Mouse (Mus musculus): ENCODE results near the gene Ldb2.

The Ldb2 gene

DNA sequence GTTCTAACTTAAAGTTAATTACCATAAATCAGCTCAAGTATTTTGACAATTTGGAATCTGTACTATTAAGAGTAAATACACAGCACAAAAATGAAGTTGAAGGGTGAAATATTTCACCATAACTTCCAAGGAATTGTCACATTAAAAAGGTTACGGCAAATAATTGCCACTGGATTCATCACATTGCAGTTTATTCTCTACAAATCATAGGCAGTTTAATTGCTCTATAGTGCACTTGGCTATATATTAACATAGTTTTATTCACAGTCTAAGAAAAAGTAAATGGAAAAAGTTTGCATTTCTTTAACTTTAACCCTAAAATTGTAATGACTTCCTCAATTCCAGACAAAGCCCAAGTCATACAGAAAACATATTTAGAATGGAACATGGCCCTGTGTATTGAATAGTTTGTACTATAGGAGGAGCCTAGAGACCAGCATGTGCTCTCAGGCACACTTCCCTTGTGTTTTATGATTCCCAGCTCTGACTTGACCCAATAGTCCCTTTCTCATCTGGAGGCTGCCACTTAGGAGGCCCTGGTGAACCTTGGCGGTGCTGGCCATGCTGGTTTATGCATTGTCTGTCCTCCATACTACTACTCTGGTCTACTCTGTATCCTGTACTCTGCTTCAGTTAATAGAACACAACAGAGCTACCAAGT lies 255.9 kb downstream of the Ldb2 start:
- DNase-seq (ENCODE audit: low spot score): no peak

DNA sequence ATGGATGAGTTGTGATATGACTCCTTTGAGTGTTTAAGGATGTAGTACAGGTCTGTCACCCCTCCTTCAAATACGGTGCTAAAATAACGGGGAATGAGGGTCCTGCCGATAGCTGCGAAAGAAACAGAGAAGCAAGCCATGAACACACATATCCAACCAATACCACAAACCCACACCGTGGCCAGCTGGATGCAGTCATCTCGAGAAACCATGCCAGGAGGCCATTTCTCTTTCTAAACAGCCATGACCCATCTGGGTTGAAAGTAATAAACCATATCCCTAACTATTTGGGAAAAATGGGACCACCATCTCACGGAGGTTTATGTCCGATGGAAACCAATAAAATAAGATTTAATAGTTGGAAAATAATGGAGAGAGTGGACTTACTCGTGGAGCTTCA lies 257.7 kb downstream of the Ldb2 start:
- no peak for DNase-seq (ENCODE audit: low spot score)

DNA sequence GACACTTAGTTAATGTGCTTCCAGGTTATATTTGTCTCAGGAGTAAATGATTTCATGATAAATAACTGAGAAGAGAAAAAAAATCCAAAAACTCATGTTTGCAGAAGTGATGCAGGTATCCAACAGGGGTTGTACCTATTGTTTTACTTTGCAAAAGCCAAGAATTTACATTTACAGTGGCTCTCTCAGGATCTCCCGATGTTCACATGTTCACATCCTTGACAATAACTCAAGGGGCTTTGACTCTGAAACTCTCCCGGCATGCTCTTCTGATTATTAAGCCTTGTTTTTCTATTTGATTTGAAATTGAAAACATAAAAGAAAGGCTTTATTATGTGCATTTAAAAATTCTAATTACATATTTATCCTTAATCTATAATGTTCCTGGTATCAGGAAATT lies 260.8 kb downstream of the Ldb2 start:
- no peak for DNase-seq (ENCODE audit: low spot score)

DNA sequence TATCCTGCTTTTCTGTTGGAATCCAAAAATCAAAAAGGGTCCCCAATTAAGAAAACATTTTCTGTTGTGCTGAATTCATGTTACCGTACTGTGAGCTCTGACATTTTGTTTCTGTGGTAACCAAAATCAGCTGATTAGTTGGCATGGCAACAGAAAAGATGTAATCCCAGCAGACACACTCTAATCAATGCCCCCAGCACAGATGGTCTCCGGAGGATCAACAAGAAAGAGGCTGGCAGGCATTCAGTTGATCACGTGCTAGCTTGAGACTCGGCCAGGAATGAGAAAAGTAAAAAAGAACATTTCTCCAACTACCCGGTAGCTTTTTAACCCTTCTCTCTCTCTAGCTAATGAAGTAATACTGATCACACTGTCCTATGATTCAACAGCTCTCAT lies 261.5 kb downstream of the Ldb2 start:
- no peak for DNase-seq (ENCODE audit: low spot score)

DNA sequence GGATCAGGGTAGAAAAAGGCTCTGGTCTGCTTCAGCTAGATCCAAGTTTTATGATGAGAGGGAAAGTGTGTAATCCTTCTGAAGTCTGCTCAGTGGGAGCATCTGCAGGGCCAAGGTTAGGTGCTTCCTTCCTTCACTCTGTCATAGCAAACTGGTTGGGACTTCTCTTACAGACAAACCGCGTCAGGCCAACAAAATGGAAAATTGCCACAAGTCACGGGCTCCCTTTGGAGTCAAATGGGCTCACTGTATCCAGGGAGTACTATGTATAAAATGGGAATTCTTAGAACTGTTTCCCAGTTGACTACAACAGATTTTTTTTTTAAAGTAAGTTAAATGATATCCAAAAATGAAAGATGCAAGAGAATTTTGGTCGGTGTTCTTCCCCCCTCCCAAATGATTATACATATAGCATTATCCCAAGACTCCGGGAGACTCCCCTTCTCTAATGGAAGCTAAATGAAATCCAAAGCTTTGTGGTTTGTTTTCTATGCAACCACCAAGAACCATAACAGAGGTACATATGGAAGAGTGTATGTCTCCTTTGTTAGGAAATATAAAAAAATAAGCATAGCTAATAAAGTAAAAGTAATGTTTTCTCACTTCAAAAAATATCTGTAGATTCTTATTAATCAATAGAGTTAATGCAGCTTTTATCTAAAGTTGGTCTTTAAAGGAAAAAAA lies 262.0 kb downstream of the Ldb2 start:
- no peak for DNase-seq (ENCODE audit: low spot score)

DNA sequence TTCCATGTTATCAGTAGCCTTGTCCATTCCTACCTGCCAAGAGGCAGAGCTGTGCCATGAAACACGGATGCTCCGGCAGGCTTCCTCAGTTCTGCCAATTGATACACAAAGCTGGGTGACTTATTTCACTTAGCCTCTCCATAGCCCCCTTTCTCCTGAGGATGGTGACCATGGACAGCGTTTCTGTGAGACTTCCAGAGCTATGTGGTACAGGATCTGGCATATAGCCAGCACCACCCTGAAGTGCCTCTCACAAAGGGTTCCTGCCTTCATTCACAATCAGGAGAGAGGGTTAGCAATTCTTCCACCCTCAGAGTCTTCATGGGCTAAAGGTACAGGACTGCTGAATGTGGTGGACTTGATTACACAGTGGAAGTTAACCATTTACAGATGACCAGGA lies 270.0 kb downstream of the Ldb2 start:
- DNase-seq (ENCODE audit: low spot score): no peak

DNA sequence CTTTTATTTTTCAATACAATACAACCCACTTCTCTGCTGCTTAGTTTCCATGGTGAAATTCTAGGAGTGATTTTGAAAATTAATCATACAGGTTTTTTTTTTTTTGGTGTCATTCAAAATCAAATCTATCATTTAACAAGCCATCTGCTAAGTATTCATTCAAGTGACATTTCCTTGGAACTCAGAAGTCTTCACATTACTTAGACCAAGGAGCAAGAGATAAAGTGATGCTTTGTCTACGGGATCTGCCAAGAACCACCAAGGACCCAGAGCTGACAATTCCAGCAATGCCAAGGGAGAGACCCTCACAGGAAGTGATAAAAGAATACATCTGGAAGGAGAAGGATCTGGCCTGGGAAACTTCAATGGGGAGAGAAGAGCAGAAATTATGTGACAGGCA lies 270.5 kb downstream of the Ldb2 start:
- DNase-seq (ENCODE audit: low spot score): no peak

DNA sequence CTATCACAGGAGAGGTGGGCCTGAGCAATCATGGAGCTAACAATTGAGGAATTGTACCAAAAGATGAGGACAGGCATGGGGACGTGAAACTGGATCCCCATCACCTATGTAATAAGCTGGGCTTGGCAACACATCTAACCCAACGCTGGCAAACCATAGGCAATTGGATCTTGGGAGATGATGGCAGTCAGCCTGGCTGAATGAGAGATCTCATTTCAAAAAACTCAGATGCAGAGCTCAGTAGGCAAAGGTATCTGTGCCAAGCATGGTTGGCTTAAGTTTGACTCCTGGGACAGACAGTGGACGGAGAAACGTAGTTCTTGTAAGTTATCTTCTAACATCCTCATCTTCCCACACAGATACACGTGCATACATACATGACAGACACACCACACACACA lies 294.3 kb downstream of the Ldb2 start:
- no peak for DNase-seq (ENCODE audit: low spot score)

DNA sequence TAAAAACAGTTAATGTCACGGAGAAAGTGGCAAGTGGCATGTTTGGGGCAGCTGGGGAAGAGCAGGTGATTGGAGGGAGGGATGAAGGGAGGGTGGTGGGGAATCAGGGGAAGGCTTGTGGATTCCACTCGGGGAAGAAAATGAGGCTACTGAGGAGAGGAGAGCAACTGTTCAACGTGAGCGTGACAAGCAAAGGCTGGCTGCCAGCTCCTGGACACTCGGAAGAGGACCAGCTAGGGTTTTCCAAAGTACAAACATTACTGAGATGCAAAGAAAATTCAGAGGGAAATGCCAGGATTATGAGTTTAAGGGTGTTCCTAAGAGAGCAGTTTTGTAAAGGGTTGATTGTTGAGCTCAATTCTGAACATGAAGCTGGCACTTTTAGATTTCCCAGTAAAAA lies 294.7 kb downstream of the Ldb2 start:
- DNase-seq (ENCODE audit: low spot score): no peak

DNA sequence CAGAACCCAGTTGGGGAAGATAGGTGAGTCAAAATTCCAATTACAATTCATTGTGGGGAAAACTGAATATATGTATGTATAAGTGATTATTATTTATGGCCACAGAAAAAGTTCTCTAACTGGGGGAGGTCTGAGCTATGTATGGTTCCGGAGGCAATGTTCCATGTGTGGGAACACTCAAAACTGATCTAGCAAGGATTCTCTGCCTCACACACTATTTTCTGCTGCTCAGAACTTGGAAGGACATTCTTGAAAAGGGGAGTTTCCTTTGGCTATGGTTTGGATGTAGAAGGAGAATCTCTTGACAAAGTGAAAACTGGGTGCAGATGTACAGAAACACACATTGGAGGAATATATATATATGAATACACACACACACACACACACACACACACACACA lies 301.3 kb downstream of the Ldb2 start:
- DNase-seq (ENCODE audit: low spot score): no peak

DNA sequence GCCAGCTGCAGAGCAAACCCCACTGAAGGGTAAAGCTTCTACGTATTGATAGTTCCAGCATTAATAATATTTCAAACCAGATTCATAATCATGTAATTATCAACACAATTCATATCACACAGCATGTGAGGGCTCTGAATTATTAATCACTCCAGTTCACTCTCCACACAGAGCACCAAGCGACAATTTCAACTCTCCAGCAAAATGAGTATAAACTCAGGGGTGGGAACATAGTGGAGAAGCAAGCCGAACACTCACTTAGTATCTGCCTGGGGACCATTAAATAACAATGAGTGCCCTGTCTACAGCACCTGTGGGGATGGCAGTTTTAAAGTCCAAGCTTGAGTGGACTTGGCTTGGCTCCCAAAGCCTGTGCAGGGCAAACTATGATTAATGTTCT lies 302.6 kb downstream of the Ldb2 start:
- DNase-seq (ENCODE audit: low spot score): no peak

DNA sequence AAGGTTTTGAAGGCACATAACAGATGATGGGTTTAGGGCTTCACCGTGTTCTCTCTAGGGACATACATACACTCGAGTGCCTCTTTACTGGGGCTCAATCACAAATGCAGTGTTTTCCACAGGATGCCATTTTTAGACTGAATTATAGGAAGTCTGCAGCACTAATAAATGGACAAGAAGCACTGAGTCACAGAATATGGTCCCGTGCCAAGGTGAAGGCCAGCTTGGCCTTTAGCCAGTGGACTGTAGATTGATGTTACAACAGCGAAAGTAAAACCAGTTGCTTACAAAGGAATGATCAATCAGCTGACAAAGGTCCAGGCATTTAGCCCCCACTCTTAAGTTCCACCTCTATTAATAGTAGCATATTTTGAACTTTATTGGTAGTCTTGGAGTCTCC lies 304.4 kb downstream of the Ldb2 start:
- DNase-seq (ENCODE audit: low spot score): no peak

DNA sequence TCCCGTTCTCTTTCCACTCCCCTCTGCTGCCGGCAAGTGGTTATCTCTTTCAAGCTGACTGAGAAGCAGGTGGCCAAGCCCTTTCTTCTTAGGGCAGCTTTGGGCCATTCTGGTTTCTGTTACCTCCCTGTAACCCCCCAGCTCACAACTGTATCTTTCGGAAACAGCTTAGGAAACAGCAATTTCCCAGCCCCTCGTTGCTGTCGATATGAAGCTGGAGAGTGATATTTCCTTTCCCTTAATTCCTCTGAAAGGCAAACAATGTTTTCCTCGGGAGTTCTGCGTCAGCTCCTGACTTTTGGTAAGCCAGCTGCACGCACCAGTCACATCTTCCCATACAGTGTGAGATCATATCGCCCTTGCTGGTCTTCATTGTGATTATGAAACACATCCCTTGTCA lies 305.3 kb downstream of the Ldb2 start:
- DNase-seq (ENCODE audit: low spot score): no peak

DNA sequence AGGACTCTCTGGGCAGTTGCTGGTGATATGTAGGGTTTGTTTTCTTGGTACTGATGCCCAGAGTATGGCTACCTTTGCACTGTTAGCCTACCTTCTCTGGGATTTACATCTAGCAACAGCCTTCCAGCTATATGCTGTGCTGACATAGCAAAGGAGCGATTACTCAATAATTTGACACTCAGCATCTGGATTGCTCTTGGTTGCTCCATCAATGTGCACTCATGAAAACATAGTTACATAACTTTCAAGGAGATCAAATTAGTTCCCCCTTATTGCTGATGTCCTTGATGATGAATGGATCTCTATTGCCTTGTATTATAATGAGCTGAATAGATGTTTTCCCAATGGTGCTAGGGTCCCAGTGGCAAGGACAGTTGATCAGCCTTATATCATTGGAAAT lies 308.0 kb downstream of the Ldb2 start:
- no peak for DNase-seq (ENCODE audit: low spot score)

DNA sequence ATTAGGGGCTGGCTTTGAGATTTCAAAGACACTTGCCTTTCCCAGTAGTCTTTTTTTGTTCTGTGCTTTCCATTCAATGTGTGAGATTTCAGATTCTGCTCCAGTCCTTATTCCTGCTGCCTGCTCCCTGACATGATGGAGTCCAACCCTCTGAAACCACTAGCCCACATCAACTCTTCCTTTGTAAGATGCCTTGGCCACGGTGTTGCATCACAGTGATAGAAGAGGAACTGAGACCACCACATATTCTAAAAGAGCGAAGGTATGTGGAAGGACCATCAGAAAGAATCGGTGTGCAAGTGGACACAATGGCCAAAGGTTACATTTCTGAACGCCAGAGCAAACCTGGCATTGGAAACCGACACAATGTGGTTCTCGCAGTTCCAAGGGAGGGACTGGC lies 309.0 kb downstream of the Ldb2 start:
- no peak for DNase-seq (ENCODE audit: low spot score)

DNA sequence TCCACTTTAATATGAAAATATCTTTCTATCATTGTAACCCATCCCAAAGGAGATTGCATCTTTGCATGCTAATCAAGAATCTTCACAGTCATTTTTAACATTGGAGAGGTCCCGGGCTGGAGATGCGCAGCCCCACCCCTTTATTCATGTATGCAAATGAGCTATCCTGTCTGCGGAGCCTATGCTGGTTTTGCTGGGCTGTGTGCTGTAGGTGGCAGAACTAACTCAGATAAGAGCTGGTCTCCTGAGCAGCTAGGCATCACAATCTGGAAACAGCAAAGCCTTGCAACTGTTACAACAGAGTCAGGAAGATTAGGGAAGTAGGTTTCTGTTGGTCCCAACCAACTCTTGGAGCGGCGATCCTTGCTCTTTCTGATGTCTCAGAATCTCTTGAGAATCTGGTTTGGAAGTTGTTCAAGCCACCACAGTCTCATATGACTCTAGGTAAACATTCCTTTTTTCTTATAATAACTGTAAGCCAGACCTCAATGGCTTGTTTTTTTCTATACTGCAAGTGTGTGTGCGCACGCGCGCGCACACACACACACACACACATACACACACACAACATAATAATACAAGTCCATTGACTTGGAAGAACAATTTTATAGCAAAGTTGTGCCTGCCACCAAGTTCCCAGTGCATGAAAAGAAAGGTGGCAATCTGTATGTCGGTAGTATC lies 315.9 kb downstream of the Ldb2 start:
- no peak for DNase-seq (ENCODE audit: low spot score)

DNA sequence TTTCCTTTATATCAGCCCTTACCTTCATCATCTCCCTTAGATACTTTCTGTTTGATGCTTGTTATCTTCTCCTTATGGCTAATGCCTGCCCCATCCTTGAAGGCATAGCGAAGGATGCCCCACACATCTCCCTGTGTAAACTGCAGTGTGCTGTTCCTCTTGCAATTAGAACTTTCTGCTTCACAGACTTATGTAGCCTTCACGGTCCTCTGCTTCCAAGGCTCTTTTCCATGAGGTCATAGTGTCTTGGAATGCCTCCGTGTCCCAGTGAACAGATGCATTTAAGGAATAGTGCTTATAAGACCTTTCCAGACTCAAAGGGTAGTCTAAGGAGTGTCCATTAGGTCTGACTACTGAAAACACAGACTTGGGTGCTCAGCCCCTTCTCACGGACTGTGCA lies 318.1 kb downstream of the Ldb2 start:
- no peak for DNase-seq (ENCODE audit: low spot score)

DNA sequence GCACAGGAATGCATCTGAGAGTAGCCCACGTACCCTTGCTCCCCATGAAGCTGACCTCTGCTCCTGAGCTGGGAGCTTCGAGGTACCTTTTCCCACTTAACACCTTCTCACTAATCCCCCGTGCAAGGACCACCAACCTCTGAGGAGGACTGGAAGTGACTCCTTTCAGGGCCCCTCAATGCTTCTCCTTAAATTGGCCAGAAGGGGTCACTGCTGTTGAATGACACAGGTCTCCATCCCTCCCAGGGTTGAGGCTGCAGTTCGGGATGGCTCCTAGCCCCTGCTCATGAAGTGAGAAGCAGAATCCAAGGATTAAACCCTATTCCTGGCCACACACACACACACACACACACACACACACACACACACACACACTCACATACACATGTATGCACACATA lies 323.1 kb downstream of the Ldb2 start:
- DNase-seq (ENCODE audit: low spot score): no peak

DNA sequence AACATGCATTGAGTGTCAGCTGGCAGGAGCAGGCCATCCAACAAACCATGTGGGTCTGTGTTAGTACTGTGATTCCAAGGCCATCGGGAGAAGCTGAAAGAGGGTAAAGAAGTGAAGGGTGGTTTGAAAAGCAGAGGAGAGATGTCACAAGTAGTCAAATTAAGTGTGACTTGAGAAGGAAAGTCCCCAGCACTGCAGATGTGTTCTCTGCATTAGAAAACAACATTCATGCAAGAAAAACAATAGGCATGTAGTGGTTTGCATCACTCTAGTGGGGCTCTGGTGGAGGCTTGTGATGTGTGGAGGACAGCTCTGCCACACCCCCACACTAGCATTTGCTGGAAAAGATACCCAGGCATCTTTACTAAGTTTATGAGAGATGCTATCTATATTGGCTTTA lies 323.9 kb downstream of the Ldb2 start:
- no peak for DNase-seq (ENCODE audit: low spot score)

DNA sequence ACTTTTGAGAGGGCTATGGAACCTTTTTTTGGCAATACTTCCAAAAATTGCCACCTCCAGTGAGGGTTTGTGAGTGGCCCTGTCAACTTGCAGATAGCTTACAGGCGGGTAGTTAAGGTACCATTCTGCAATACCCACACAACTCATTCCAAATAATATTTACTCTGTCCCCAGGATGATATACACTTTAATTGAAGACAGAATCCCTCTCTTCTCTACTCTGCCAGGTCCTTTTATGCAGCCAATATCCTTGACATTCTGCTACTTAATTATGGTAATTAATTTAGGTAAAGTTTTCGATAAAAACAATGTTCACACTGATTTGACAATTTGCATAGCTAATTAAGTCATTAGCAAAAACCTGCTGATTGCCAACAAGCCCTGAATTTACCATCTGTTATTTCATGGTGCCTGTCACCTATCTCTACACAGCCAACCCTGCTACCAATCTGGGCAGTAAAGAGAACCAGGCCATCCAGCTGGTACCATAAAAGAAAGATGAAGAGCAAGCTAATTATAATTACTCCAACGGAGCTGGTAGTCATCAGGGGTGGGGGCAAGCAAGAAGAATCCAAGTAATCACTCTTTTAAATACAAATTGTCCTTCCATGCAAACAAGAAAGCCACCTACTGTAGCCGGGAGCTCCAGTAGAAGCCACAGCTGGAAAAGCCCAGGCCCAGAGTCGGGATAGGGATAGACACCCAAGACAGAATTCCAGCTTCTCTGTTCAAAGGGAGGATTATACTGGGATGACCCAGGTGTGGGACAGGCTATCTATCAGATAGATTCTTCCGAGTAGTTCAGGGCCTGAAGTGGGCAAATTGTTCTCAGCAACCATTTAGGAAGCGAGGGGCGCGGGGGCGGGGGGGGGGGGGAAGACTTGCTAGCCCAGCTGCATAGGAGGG lies 325.4 kb downstream of the Ldb2 start:
- no peak for DNase-seq (ENCODE audit: low spot score)

DNA sequence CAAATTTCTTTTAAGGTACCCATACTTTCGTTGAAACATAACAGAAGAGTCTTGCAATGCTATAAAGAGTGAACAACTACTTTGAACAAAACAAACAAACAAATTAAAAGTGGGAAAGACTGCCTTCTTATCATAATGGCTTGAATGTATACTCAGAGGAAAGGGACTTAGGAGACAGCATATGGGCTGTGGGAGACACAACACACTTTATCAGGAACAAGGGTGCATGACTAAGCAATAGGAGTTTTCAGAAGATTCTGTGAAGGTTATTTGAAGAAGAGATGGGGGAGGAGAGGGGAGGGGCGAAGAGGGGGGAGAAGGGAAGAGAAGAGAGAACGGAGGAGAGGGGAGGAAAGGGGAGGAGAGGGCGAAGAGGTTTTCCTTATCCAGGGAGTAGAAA lies 334.2 kb downstream of the Ldb2 start:
- DNase-seq (ENCODE audit: low spot score): no peak
